Mouse (Mus musculus): Measurements from ENCODE around the gene Mthfd2. TPM values are rescaled to one million over a fixed set of nuclear protein-coding genes. Genes with fewer than 3 reads are reported as not detected.

The Mthfd2 gene
- polyA plus RNA-seq, 1 experiment from 2014 or later = 120 TPM

GRCm38 (mm10) chr6:83354856-83355781, 29.4 kb upstream of the Mthfd2 start:
- Histone ChIP-seq H3K27ac (ENCODE audit: low read depth, low read length) (no peak overlapping the region), H3K36me3 (ENCODE audit: control insufficient read depth, insufficient read depth, low read length) (peaks cover 37% of the 10 kb centered on the region), H3K9ac (ENCODE audit: low read depth, low read length) (no peak overlapping the region), H3K27me3 (replicated peaks; ENCODE audit: control insufficient read depth, insufficient read depth, low read length) (no peaks in the 10 kb centered on the region), H3K4me2 (no peak overlapping the region), H3K9me3 (ENCODE audit: control insufficient read depth, low read length) (no peaks in the 10 kb centered on the region), H3K4me3 (ENCODE audit: low read depth, low read length) (no peak overlapping the region), H3K4me1 (replicated peaks; ENCODE audit: control insufficient read depth, insufficient read depth, low read length) (peaks cover 28% of the 10 kb centered on the region)
- WGBS = 87% methylated on average over 9 of the region's 9 CpGs
- DNase-seq (ENCODE audit: low spot score) (no peak), ATAC-seq (replicated peaks; ENCODE audit: low FRiP score) (no peak)

GRCm38 (mm10) chr6:83352666-83353410, 27.1 kb upstream of the Mthfd2 start:
- peak overlapping the region; percentile 57 for H3K9ac ChIP-seq (ENCODE audit: low read depth, low read length)
- H3K4me3 ChIP-seq (ENCODE audit: low read depth, low read length) = peak overlapping the region; percentile 28

GRCm38 (mm10) chr6:83351490-83352160, 25.9 kb upstream of the Mthfd2 start:
- Histone ChIP-seq H3K4me2 (peak overlapping the region; percentile 73), H3K4me1 (replicated peaks; ENCODE audit: control insufficient read depth, insufficient read depth, low read length) (peaks cover 26% of the 10 kb centered on the region), H3K9me3 (ENCODE audit: control insufficient read depth, low read length) (no peaks in the 10 kb centered on the region), H3K27ac (ENCODE audit: low read depth, low read length) (peak overlapping the region; percentile 83), H3K4me3 (ENCODE audit: low read depth, low read length) (peak overlapping the region; percentile 28), H3K27me3 (replicated peaks; ENCODE audit: control insufficient read depth, insufficient read depth, low read length) (no peaks in the 10 kb centered on the region), H3K9ac (ENCODE audit: low read depth, low read length) (peak overlapping the region; percentile 91), H3K36me3 (ENCODE audit: control insufficient read depth, insufficient read depth, low read length) (peaks cover 15% of the 10 kb centered on the region)
- ATAC-seq (replicated peaks; ENCODE audit: low FRiP score) = peak; percentile 94
- 52% methylated on average over 7 of the region's 7 CpGs for WGBS
- peak; percentile 61 for DNase-seq (ENCODE audit: low spot score)

More at GRCm38 (mm10) chr6:83352666-83353410, 27.1 kb upstream of the Mthfd2 start:
- ATAC-seq (replicated peaks; ENCODE audit: low FRiP score) (no peak), DNase-seq (ENCODE audit: low spot score) (no peak)
- peaks cover 19% of the 10 kb centered on the region for H3K36me3 ChIP-seq (ENCODE audit: control insufficient read depth, insufficient read depth, low read length)
- H3K4me2 ChIP-seq = peak overlapping the region; percentile 73
- WGBS = 92% methylated on average over 24 of the region's 24 CpGs
- H3K27me3 ChIP-seq (replicated peaks; ENCODE audit: control insufficient read depth, insufficient read depth, low read length) = no peaks in the 10 kb centered on the region
- H3K27ac ChIP-seq (ENCODE audit: low read depth, low read length) = peak overlapping the region; percentile 83
- no peaks in the 10 kb centered on the region for H3K9me3 ChIP-seq (ENCODE audit: control insufficient read depth, low read length)
- peaks cover 29% of the 10 kb centered on the region for H3K4me1 ChIP-seq (replicated peaks; ENCODE audit: control insufficient read depth, insufficient read depth, low read length)

DNA sequence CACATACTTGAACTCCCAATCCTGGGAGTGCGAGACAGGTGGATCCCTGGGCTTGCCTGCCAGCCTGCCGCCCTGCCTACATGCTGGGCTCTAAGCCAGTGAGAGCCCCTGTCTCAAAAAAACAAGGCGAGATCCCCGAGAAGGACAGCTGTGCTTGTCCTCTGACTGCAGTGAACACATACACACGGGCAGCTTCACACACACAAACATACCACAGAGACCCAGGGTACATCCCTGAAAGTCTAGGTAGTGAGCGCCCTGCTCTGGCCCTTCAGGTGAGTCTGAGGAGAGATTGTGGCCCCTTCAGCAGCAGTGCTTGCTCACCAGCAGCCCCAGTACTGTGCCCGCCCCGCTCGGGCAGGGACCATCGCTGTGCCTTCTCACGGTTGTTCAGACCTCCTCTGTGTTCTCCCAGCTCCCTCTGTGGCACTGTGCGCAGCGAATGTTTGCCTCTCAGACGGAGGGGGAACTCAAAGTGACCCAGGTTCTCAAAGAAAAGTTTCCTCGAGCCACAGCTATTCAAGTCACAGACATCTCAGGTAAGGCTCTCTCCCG, 25.2 kb upstream of the Mthfd2 start:
- H3K9ac ChIP-seq (ENCODE audit: low read depth, low read length) = peak overlapping the region; percentile 91
- H3K27ac ChIP-seq (ENCODE audit: low read depth, low read length) = peak overlapping the region; percentile 83
- DNase-seq (ENCODE audit: low spot score) (no peak), ATAC-seq (replicated peaks; ENCODE audit: low FRiP score) (no peak)
- peaks cover 15% of the 10 kb centered on the region for H3K36me3 ChIP-seq (ENCODE audit: control insufficient read depth, insufficient read depth, low read length)
- no peaks in the 10 kb centered on the region for H3K27me3 ChIP-seq (replicated peaks; ENCODE audit: control insufficient read depth, insufficient read depth, low read length)
- peaks cover 26% of the 10 kb centered on the region for H3K4me1 ChIP-seq (replicated peaks; ENCODE audit: control insufficient read depth, insufficient read depth, low read length)
- H3K4me3 ChIP-seq (ENCODE audit: low read depth, low read length) = peak overlapping the region; percentile 74
- 84% methylated on average over 16 of the region's 16 CpGs for WGBS
- H3K9me3 ChIP-seq (ENCODE audit: control insufficient read depth, low read length) = no peaks in the 10 kb centered on the region
- peak overlapping the region; percentile 73 for H3K4me2 ChIP-seq

- Histone ChIP-seq H3K4me3 (ENCODE audit: low read depth, low read length) (peak overlapping the region; percentile 74), H3K9ac (ENCODE audit: low read depth, low read length) (peak overlapping the region; percentile 91), H3K4me1 (replicated peaks; ENCODE audit: control insufficient read depth, insufficient read depth, low read length) (peaks cover 25% of the 10 kb centered on the region), H3K27me3 (replicated peaks; ENCODE audit: control insufficient read depth, insufficient read depth, low read length) (no peaks in the 10 kb centered on the region), H3K36me3 (ENCODE audit: control insufficient read depth, insufficient read depth, low read length) (peaks cover 10% of the 10 kb centered on the region), H3K9me3 (ENCODE audit: control insufficient read depth, low read length) (no peaks in the 10 kb centered on the region), H3K4me2 (peak overlapping the region; percentile 73), H3K27ac (ENCODE audit: low read depth, low read length) (peak overlapping the region; percentile 83)
- DNase-seq (ENCODE audit: low spot score) (no peak), ATAC-seq (replicated peaks; ENCODE audit: low FRiP score) (no peak)
- WGBS = 76% methylated on average over 7 of the region's 7 CpGs
Measured at GRCm38 (mm10) chr6:83350172-83350571, 24.5 kb upstream of the Mthfd2 start.

- WGBS = under 1% methylated on average over 53 of the region's 53 CpGs
- peak overlapping the region; percentile 83 for H3K27ac ChIP-seq (ENCODE audit: low read depth, low read length)
- H3K27me3 ChIP-seq (replicated peaks; ENCODE audit: control insufficient read depth, insufficient read depth, low read length) = no peaks in the 10 kb centered on the region
- peaks cover 24% of the 10 kb centered on the region for H3K4me1 ChIP-seq (replicated peaks; ENCODE audit: control insufficient read depth, insufficient read depth, low read length)
- DNase-seq (ENCODE audit: low spot score) = peak; percentile 94
- H3K36me3 ChIP-seq (ENCODE audit: control insufficient read depth, insufficient read depth, low read length) = peaks cover 7% of the 10 kb centered on the region
- H3K4me3 ChIP-seq (ENCODE audit: low read depth, low read length) = peak overlapping the region; percentile 74
- no peaks in the 10 kb centered on the region for H3K9me3 ChIP-seq (ENCODE audit: control insufficient read depth, low read length)
- H3K4me2 ChIP-seq = peak overlapping the region; percentile 73
- peak overlapping the region; percentile 91 for H3K9ac ChIP-seq (ENCODE audit: low read depth, low read length)
- ATAC-seq (replicated peaks; ENCODE audit: low FRiP score) = peak; percentile 83
Measured at GRCm38 (mm10) chr6:83349274-83349958, 23.7 kb upstream of the Mthfd2 start.

DNA sequence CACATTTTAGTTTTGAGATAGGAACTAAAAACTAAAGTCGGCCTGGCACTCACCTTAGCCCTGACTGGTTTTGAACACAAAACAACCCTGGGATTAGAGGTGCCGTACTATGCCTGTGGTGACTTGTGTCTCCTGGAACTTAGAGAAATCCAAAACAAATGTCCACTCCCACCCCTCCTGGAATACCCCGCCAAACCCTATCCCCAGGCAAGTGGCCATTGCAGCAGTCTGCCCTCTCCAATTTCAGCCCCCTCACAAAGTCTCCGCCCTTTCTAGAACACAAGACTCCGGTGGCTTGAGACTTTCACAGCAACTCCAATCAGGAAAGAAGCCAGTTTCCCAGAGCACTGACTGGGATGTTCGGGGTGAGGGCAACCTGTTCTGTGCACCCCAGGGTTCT, 23.2 kb upstream of the Mthfd2 start, which contains the start of gene Bola3:
Gene Bola3, plus strand, starts transcription at position 275 of the 400 bp plus-strand sequence.
- 39% methylated on average over 6 of the region's 6 CpGs for WGBS
- Histone ChIP-seq H3K36me3 (ENCODE audit: control insufficient read depth, insufficient read depth, low read length) (peaks cover 5% of the 10 kb centered on the region), H3K4me3 (ENCODE audit: low read depth, low read length) (peak within 1 kb of the TSS; percentile 74), H3K27me3 (replicated peaks; ENCODE audit: control insufficient read depth, insufficient read depth, low read length) (no peaks in the 10 kb centered on the region), H3K4me2 (peak within 1 kb of the TSS; percentile 73), H3K9me3 (ENCODE audit: control insufficient read depth, low read length) (no peaks in the 10 kb centered on the region), H3K9ac (ENCODE audit: low read depth, low read length) (peak within 1 kb of the TSS; percentile 91), H3K4me1 (replicated peaks; ENCODE audit: control insufficient read depth, insufficient read depth, low read length) (peaks cover 24% of the 10 kb centered on the region), H3K27ac (ENCODE audit: low read depth, low read length) (peak within 1 kb of the TSS; percentile 83)
- ATAC-seq (replicated peaks; ENCODE audit: low FRiP score) = peak; percentile 3; the same call in 1 of the 2 replicates
- no peak for DNase-seq (ENCODE audit: low spot score)

All from liver, embryonic 11.5 days (tissue).